Mouse (Mus musculus) heart, adult 2 months (tissue): ENCODE measurements at regions not wholly inside any gene's neighbourhood (a gene's known extent, or its start where the extent isn't known, plus 50 kb on each side); places are given as distances from the start of the nearest gene placed in this dataset.

Source experiments
- DNase-seq, 2 experiments: peaks; one replicate each; pipeline ENCODE4 v3.0.0; 2021
- H3K27ac ChIP-seq: fragments of 200-600 bp; 2 replicates; pipeline ENCODE4 v1.8.1; 2022
- H3K27me3 ChIP-seq: fragments of 200-500 bp; 2 replicates; pipeline ENCODE4 v1.6.1; 2012; ENCODE audit warnings: mild to moderate bottlenecking, low read length, inconsistent platforms, mixed read lengths; ENCODE audit not compliant: control insufficient read depth, insufficient read depth
- H3K36me3 ChIP-seq: fragments of 200-500 bp; 2 replicates; pipeline ENCODE4 v1.6.1; 2012; ENCODE audit warnings: low read length, inconsistent platforms; ENCODE audit not compliant: control insufficient read depth, insufficient read depth
- H3K4me1 ChIP-seq: fragments of 200-500 bp; 2 replicates; pipeline ENCODE4 v1.6.1; 2011; ENCODE audit warnings: low read length; ENCODE audit not compliant: control insufficient read depth, insufficient read depth
- H3K4me3 ChIP-seq: fragments of 200-600 bp; 2 replicates; pipeline ENCODE4 v1.8.1; 2022
- H3K79me2 ChIP-seq: fragments of 200-500 bp; replicated peaks from 2 replicates; pipeline ENCODE4 v1.6.1; 2012; ENCODE audit warnings: mild to moderate bottlenecking, inconsistent platforms, low read length, moderate library complexity, mixed read lengths; ENCODE audit not compliant: control insufficient read depth, insufficient read depth
- H3K9ac ChIP-seq: fragments of 200-500 bp; 2 replicates; pipeline ENCODE4 v1.6.1; 2012; ENCODE audit warnings: low read depth, mild to moderate bottlenecking, control low read depth, inconsistent platforms, low read length, mixed read lengths
- CTCF ChIP-seq: fragments of 200-600 bp; IDR thresholded peaks from 2 replicates; pipeline ENCODE4 v1.8.1; 2022; ENCODE audit warnings: antibody characterized with exemption, mild to moderate bottlenecking, moderate library complexity
- EP300 ChIP-seq: fragments of 200-500 bp; IDR thresholded peaks from 2 replicates; pipeline ENCODE4 v1.6.1; 2011; ENCODE audit warnings: low read depth, low read length, control low read depth; ENCODE audit not compliant: insufficient read depth
- POLR2A ChIP-seq: fragments of 200-500 bp; IDR thresholded peaks from 2 replicates; pipeline ENCODE4 v1.6.1; 2011; ENCODE audit warnings: mild to moderate bottlenecking, low read depth, low read length, control low read depth; ENCODE audit not compliant: insufficient read depth
- WGBS: fragments of 180-500 bp; shearing (Covaris S2); methylation state at CpG from one replicate; pipeline ENCODE4 v1.1.7; 2018; 5-methylcytosine and 5-hydroxymethylcytosine counted together
- intact Hi-C: fragments of 180-260 bp; cut with DNase I; formaldehyde crosslinking; loops from one replicate; pipeline ENCODE4 v1.15.1; 2025

GRCm38 (mm10) chrX:11861119-11861708 lies 298.9 kb downstream of the Bcor start:
- Histone ChIP-seq H3K79me2 (no peaks in the 10 kb centered on the region), H3K4me3 (no peak overlapping the region), H3K36me3 (no peaks in the 10 kb centered on the region), H3K27ac (no peak overlapping the region), H3K27me3 (no peaks in the 10 kb centered on the region), H3K9ac (no peak overlapping the region), H3K4me1 (no peaks in the 10 kb centered on the region)
- intact Hi-C loops = no loop called here
- TF ChIP-seq CTCF = no peak
- no peak for TF ChIP-seq POLR2A
- TF ChIP-seq EP300 = no peak
- 75% methylated on average over 11 of the region's 11 CpGs for WGBS
- no peak for DNase-seq

- no peaks in the 10 kb centered on the region for H3K36me3 ChIP-seq
- H3K4me3 ChIP-seq = no peak overlapping the region
- 43% methylated on average over 8 of the region's 8 CpGs for WGBS
- no peaks in the 10 kb centered on the region for H3K4me1 ChIP-seq
- no peak for DNase-seq
- intact Hi-C loops = no loop called here
- TF ChIP-seq POLR2A = no peak
- no peak for TF ChIP-seq EP300
- TF ChIP-seq CTCF = no peak
- H3K27me3 ChIP-seq = no peaks in the 10 kb centered on the region
- no peaks in the 10 kb centered on the region for H3K79me2 ChIP-seq
- no peak overlapping the region for H3K9ac ChIP-seq
- no peak overlapping the region for H3K27ac ChIP-seq
These were observed 298.3 kb downstream of the Bcor start for GRCm38 (mm10) chrX:11861892-11862291.

GRCm38 (mm10) chrX:11863106-11863505 lies 297.0 kb downstream of the Bcor start:
- Histone ChIP-seq H3K4me1 (no peaks in the 10 kb centered on the region), H3K36me3 (no peaks in the 10 kb centered on the region), H3K27me3 (no peaks in the 10 kb centered on the region), H3K27ac (no peak overlapping the region), H3K79me2 (no peaks in the 10 kb centered on the region), H3K4me3 (no peak overlapping the region), H3K9ac (no peak overlapping the region)
- DNase-seq = no peak
- WGBS = 59% methylated on average over 3 of the region's 3 CpGs
- TF ChIP-seq EP300 (no peak), CTCF (no peak), POLR2A (no peak)
- intact Hi-C loops = no loop called here

- Histone ChIP-seq H3K27ac (no peak overlapping the region), H3K9ac (no peak overlapping the region), H3K4me3 (no peak overlapping the region), H3K36me3 (no peaks in the 10 kb centered on the region), H3K4me1 (no peaks in the 10 kb centered on the region), H3K27me3 (no peaks in the 10 kb centered on the region), H3K79me2 (no peaks in the 10 kb centered on the region)
- intact Hi-C loops = no loop called here
- TF ChIP-seq EP300 = no peak
- no peak for TF ChIP-seq POLR2A
- TF ChIP-seq CTCF = no peak
- WGBS = 74% methylated on average over 6 of the region's 6 CpGs
- no peak for DNase-seq
These were observed 286.2 kb downstream of the Bcor start for GRCm38 (mm10) chrX:11873913-11874312.

- no peak for DNase-seq
- 49% methylated on average over 7 of the region's 7 CpGs for WGBS
- Histone ChIP-seq H3K9ac (no peak overlapping the region), H3K27me3 (no peaks in the 10 kb centered on the region), H3K27ac (no peak overlapping the region), H3K4me1 (no peaks in the 10 kb centered on the region), H3K4me3 (no peak overlapping the region), H3K79me2 (no peaks in the 10 kb centered on the region), H3K36me3 (no peaks in the 10 kb centered on the region)
- TF ChIP-seq CTCF = no peak
- no peak for TF ChIP-seq POLR2A
- TF ChIP-seq EP300 = no peak
- intact Hi-C loops = no loop called here
These were observed 283.5 kb downstream of the Bcor start for GRCm38 (mm10) chrX:11876636-11877035.

- Histone ChIP-seq H3K4me1 (no peaks in the 10 kb centered on the region), H3K9ac (no peak overlapping the region), H3K79me2 (no peaks in the 10 kb centered on the region), H3K36me3 (no peaks in the 10 kb centered on the region), H3K27ac (no peak overlapping the region), H3K27me3 (no peaks in the 10 kb centered on the region), H3K4me3 (no peak overlapping the region)
- 80% methylated on average over 8 of the region's 8 CpGs for WGBS
- intact Hi-C loops = no loop called here
- DNase-seq = no peak
- no peak for TF ChIP-seq EP300
- no peak for TF ChIP-seq POLR2A
- no peak for TF ChIP-seq CTCF
These were observed 282.1 kb downstream of the Bcor start for GRCm38 (mm10) chrX:11878028-11878427.
